23 mouse cellular contexts compared by ENCODE assay signal in the genomic region with DNA sequence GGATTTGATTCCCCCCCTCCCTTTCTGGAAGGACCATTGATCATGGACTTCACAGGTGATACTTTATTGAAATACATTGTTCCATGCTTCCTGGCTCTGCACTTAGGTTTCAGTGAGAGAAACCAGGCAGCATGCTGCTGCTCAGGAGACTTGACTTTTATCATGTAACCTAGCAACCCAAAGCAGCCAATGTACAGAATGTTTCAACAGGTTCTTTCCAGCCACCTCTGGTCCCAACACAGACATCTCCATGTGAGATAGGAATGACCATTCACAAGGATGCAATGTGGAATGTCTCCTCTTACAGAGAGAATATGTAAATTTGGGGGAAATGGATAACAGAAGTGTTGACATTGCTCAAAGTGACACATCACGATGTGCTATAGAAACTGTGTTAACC.
A peak's percentile ranks its signal among the peaks of the same experiment; 100 is the strongest.
DNase-seq lines count a peak whose midpoint lies in the region; ATAC-seq lines count a peak whose summit lies in the region.
"Had no signal": no experiment of that assay in that cellular context is flagged by ENCODE, and none has a peak within 500 bp of the region (broad histone marks: within the 10 kb centered on the region; RNA-seq: fewer than 3 reads in every experiment).

No protein-coding gene starts in this region.

- no peaks in the 10 kb centered on the region for H3K36me3 ChIP-seq in heart, embryonic 11.5 days (ENCODE audit: control insufficient read depth, insufficient read depth, low read length)
- H3K36me3 ChIP-seq in heart, embryonic 16.5 days (ENCODE audit: control insufficient read depth, insufficient read depth) = no peaks in the 10 kb centered on the region
- H3K36me3 ChIP-seq: embryonic facial prominence, embryonic 10.5 days; embryonic facial prominence, embryonic 12.5 days; forebrain, embryonic 15.5 days; G1E had no signal

- 21% methylated on average over 1 of the region's 1 CpGs for WGBS in heart, embryonic 11.5 days (ENCODE audit: insufficient replicate concordance)
- 30% methylated on average over 1 of the region's 1 CpGs for WGBS in heart, embryonic 16.5 days

- H3K27me3 ChIP-seq in heart, embryonic 11.5 days (ENCODE audit: control insufficient read depth, insufficient read depth, low read length) = no peaks in the 10 kb centered on the region
- H3K27me3 ChIP-seq in heart, embryonic 16.5 days (ENCODE audit: control insufficient read depth, insufficient read depth, low read length) = no peaks in the 10 kb centered on the region
- H3K27me3 ChIP-seq: embryonic facial prominence, embryonic 12.5 days; forebrain, embryonic 13.5 days; forebrain, embryonic 15.5 days; Patski had no signal

- no peak overlapping the region for H3K4me3 ChIP-seq in heart, embryonic 11.5 days (ENCODE audit: low read depth, low read length)
- no peak overlapping the region for H3K4me3 ChIP-seq in heart, embryonic 16.5 days (ENCODE audit: low read length)
- H3K4me3 ChIP-seq: embryonic facial prominence, embryonic 10.5 days; embryonic facial prominence, embryonic 12.5 days; forebrain, embryonic 13.5 days; forebrain, embryonic 15.5 days had no signal

- no peak for DNase-seq in heart, adult 11 months
- no peak for DNase-seq in heart, postnatal 25 days (ENCODE audit: low spot score)
- peak; percentile 32 for DNase-seq in R1 (ENCODE audit: low read depth, low spot score)
- no peak for DNase-seq in right cerebral cortex, adult 18-20 months
- no peak for DNase-seq in thymus, postnatal 36 days
- DNase-seq: adrenal gland, adult 8-10 months; adrenal gland, postnatal 14 days; adrenal gland, postnatal 36 days; cerebellum, adult 11-12 months; cerebellum, adult 2 months; cerebellum, adult 9-10 months; cerebellum, postnatal 10 days; cerebellum, postnatal 25 days; forebrain, postnatal 0 days had no signal

- H3K9ac ChIP-seq in heart, embryonic 11.5 days (ENCODE audit: low read depth, low read length) = no peak overlapping the region
- H3K9ac ChIP-seq in heart, embryonic 16.5 days (ENCODE audit: low read length) = no peak overlapping the region
- H3K9ac ChIP-seq: embryonic facial prominence, embryonic 12.5 days; forebrain, embryonic 13.5 days; forebrain, embryonic 15.5 days; forebrain, postnatal 0 days had no signal

- 0 out of 2 replicates have a peak, but pooled peaks have one; percentile 65 for ATAC-seq in heart, embryonic 11.5 days (replicated peaks; ENCODE audit: insufficient number of reproducible peaks, low FRiP score, low TSS enrichment)
- ATAC-seq in heart, embryonic 16.5 days (replicated peaks; ENCODE audit: extremely low read depth, insufficient read depth, low FRiP score) = peak; percentile 49; the same call in 1 of the 2 replicates
- ATAC-seq: activated CD4-positive, CD25-positive, alpha-beta regulatory T cell, adult 4 months; forebrain, embryonic 13.5 days; forebrain, embryonic 15.5 days; forebrain, postnatal 0 days; Patski had no signal

- 0 out of 2 replicates have a peak, but pooled peaks cover 4% of the 10 kb centered on the region for H3K4me1 ChIP-seq in heart, embryonic 11.5 days (ENCODE audit: control insufficient read depth, insufficient read depth, low read length)
- H3K4me1 ChIP-seq in heart, embryonic 16.5 days (ENCODE audit: control insufficient read depth, insufficient read depth, low read length) = 0 out of 2 replicates have a peak, but pooled peaks cover 3% of the 10 kb centered on the region
- H3K4me1 ChIP-seq: embryonic facial prominence, embryonic 10.5 days; embryonic facial prominence, embryonic 12.5 days; forebrain, embryonic 13.5 days; forebrain, embryonic 15.5 days had no signal

- no peaks in the 10 kb centered on the region for H3K9me3 ChIP-seq in heart, embryonic 11.5 days (replicated peaks; ENCODE audit: control insufficient read depth, low read length)
- no peaks in the 10 kb centered on the region for H3K9me3 ChIP-seq in heart, embryonic 16.5 days (replicated peaks; ENCODE audit: control insufficient read depth, low read length)
- H3K9me3 ChIP-seq: embryonic facial prominence, embryonic 10.5 days; embryonic facial prominence, embryonic 12.5 days; forebrain, embryonic 13.5 days; forebrain, embryonic 15.5 days had no signal

- H3K27ac ChIP-seq in heart, embryonic 11.5 days (ENCODE audit: low read depth, low read length) = no peak overlapping the region
- H3K27ac ChIP-seq in heart, embryonic 16.5 days (ENCODE audit: low read length) = no peak overlapping the region
- H3K27ac ChIP-seq: embryonic facial prominence, embryonic 10.5 days; embryonic facial prominence, embryonic 12.5 days; forebrain, embryonic 13.5 days; forebrain, embryonic 15.5 days had no signal

- no peak overlapping the region for H3K4me2 ChIP-seq in heart, embryonic 11.5 days
- no peak overlapping the region for H3K4me2 ChIP-seq in heart, embryonic 16.5 days (ENCODE audit: low read depth, low read length)
- H3K4me2 ChIP-seq: embryonic facial prominence, embryonic 12.5 days; forebrain, embryonic 13.5 days; forebrain, embryonic 15.5 days had no signal

- intact Hi-C loops in heart, postnatal 25 days (cut with DNase I) = no loop called here
